Mouse (Mus musculus) heart, postnatal 14 days (tissue): ENCODE measurements around the gene Me3. TPM values are rescaled to one million over a fixed set of nuclear protein-coding genes. Genes with fewer than 3 reads are reported as not detected.

Source experiments
- DNase-seq, 2 experiments: peaks; one replicate each; pipeline ENCODE4 v3.0.0; 2021 to 2022
- intact Hi-C: fragments of 180-260 bp; cut with DNase I; formaldehyde crosslinking; loops from one replicate; pipeline ENCODE4 v1.15.1; 2025
- long read RNA-seq, 2 experiments: library from polyadenylated mRNA; stranded (forward); transcript quantifications; one replicate each; pipeline ENCODE4 v2.0.0; 2021
- total RNA-seq, 2 experiments: library from RNA; stranded (reverse); gene quantifications; 2 replicates each; pipeline ENCODE4 v1.2.3; 2021

Gene Me3
- total RNA-seq = 100 to 1,000 TPM; 115 to 124 TPM
- long read RNA-seq, experiment 1, full-length matches to known transcripts = 143 of 212 reads
- long read RNA-seq, experiment 1, partial matches to known transcripts = 11 of 212 reads
- long read RNA-seq, experiment 1, other reads (novel, unspliced or antisense) = 58 of 212 reads
- long read RNA-seq, experiment 2, full-length matches to known transcripts = 136 of 185 reads
- long read RNA-seq, experiment 2, partial matches to known transcripts = 5 of 185 reads
- long read RNA-seq, experiment 2, other reads (novel, unspliced or antisense) = 44 of 185 reads

GRCm38 (mm10) chr7:89632342-89633251, at the start of gene Me3:
TSS of gene Me3 (plus strand) at chr7:89632392.
- intact Hi-C loops = loop anchor here (5.0 kb wide), 1 partner anchor 115 kb away; no protein-coding TSS in a partner anchor
- DNase-seq = peak; percentile 76 to 84

- intact Hi-C loops = no loop called here
- DNase-seq = no peak
These were observed 42.2 kb upstream of the Me3 start for GRCm38 (mm10) chr7:89590039-89590438.

GRCm38 (mm10) chr7:89590542-89591251, 41.5 kb upstream of the Me3 start:
- intact Hi-C loops = no loop called here
- no peak for DNase-seq

GRCm38 (mm10) chr7:89595813-89596212, 36.4 kb upstream of the Me3 start:
- intact Hi-C loops = no loop called here
- no peak for DNase-seq

GRCm38 (mm10) chr7:89605589-89606536, 26.3 kb upstream of the Me3 start:
- DNase-seq = no peak
- intact Hi-C loops = no loop called here

GRCm38 (mm10) chr7:89607329-89607728, 24.9 kb upstream of the Me3 start:
- intact Hi-C loops = no loop called here
- DNase-seq = no peak

GRCm38 (mm10) chr7:89611236-89611635, 21.0 kb upstream of the Me3 start:
- intact Hi-C loops = no loop called here
- no peak for DNase-seq

GRCm38 (mm10) chr7:89616235-89616634, 16.0 kb upstream of the Me3 start:
- intact Hi-C loops = no loop called here
- no peak for DNase-seq

- intact Hi-C loops = no loop called here
- DNase-seq = no peak
These were observed 8.9 kb upstream of the Me3 start for GRCm38 (mm10) chr7:89623331-89623730.

- intact Hi-C loops = no loop called here
- DNase-seq = no peak
These were observed 4.8 kb upstream of the Me3 start for GRCm38 (mm10) chr7:89627393-89627792.

- intact Hi-C loops = no loop called here
- DNase-seq = no peak
These were observed 4.2 kb upstream of the Me3 start for GRCm38 (mm10) chr7:89628006-89628405.

GRCm38 (mm10) chr7:89629006-89629405, 3.2 kb upstream of the Me3 start:
- intact Hi-C loops = no loop called here
- no peak for DNase-seq

- intact Hi-C loops = loop anchor here (5.0 kb wide), 1 partner anchor 113 kb away; no protein-coding TSS in a partner anchor
- no peak for DNase-seq
These were observed 2.3 kb upstream of the Me3 start for GRCm38 (mm10) chr7:89629914-89630313.

GRCm38 (mm10) chr7:89630796-89631195, 1.4 kb upstream of the Me3 start:
- no peak for DNase-seq
- intact Hi-C loops = loop anchor here (5.0 kb wide), 1 partner anchor 113 kb away; no protein-coding TSS in a partner anchor

GRCm38 (mm10) chr7:89640533-89640932, 8.3 kb downstream of the Me3 start:
- intact Hi-C loops = no loop called here
- DNase-seq = no peak

GRCm38 (mm10) chr7:89640944-89641661, 8.9 kb downstream of the Me3 start:
- DNase-seq = peak in 1 of 2 experiments; percentile 23
- intact Hi-C loops = no loop called here

GRCm38 (mm10) chr7:89645015-89645414, 12.8 kb downstream of the Me3 start:
- intact Hi-C loops = no loop called here
- no peak for DNase-seq

- intact Hi-C loops = no loop called here
- DNase-seq = no peak
These were observed 15.7 kb downstream of the Me3 start for GRCm38 (mm10) chr7:89647864-89648263.

- intact Hi-C loops = no loop called here
- DNase-seq = no peak
These were observed 25.0 kb downstream of the Me3 start for GRCm38 (mm10) chr7:89657183-89657582.
